Mouse (Mus musculus) WW6 (cell line): ENCODE measurements around the gene Sowaha.

ENCODE experiments used
- DNase-seq: peaks from one replicate; pipeline ENCODE4 v3.0.0-alpha.2; 2013; ENCODE audit warnings: low read depth, low spot score

The Sowaha gene

DNA sequence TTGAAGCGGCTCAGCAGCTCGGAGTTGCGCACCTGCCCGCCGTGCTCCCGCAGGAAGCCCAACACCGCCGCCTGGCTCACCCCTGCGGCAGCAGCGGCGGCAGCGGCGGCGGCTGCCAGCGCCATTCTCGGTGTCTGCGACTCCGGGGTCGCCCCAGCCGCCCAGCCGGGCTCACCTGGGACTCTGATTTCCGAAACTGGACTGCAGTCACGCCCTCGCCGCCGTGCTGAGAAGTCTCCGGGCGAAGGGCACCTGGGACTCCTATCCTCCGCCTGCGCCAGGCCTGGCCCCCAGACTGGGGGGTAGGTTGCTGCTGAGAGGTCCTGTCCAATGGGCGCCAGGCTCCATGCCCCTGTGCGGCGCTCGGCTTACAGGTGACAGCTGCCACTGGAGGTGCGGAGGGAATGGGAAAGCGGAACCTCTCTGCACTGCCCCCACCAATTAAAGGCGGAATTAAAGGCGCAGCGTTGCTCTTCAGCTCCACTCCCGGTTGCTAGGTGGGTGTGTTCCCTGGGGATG is at the start of gene Sowaha, which contains the start of gene Gm9945:
Gene Sowaha, minus strand, starts transcription at position 492 of the 519 bp plus-strand sequence.
Gene Gm9945, plus strand, starts transcription at position 384 of the 519 bp plus-strand sequence.
- DNase-seq = no peak

GRCm38 (mm10) chr11:53529253-53529557 is 49.1 kb upstream of the Sowaha start:
- no peak for DNase-seq

- no peak for DNase-seq
Measured at GRCm38 (mm10) chr11:53528397-53529252, 48.6 kb upstream of the Sowaha start.

GRCm38 (mm10) chr11:53525461-53525860 is 45.4 kb upstream of the Sowaha start:
- no peak for DNase-seq

DNA sequence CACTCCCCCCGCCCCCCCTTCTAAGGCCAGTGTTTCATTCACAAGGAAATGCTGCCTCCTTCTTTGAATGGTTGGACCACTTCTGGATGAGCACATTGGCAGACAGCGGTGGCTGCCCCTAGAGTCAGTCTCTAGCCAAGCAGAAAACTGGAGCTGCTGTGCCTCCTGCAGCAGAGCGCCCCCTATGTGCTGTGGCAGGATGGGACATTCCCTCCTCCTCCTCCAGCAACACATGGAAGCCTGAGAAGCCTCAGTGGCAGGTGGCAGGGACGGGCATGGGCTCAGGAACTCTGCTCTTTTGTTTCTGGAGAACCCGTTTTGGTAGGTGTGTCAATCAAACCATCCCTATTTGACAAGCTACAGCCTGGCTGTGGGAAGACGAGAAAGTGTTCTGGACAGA is 44.8 kb upstream of the Sowaha start:
- DNase-seq = no peak

DNA sequence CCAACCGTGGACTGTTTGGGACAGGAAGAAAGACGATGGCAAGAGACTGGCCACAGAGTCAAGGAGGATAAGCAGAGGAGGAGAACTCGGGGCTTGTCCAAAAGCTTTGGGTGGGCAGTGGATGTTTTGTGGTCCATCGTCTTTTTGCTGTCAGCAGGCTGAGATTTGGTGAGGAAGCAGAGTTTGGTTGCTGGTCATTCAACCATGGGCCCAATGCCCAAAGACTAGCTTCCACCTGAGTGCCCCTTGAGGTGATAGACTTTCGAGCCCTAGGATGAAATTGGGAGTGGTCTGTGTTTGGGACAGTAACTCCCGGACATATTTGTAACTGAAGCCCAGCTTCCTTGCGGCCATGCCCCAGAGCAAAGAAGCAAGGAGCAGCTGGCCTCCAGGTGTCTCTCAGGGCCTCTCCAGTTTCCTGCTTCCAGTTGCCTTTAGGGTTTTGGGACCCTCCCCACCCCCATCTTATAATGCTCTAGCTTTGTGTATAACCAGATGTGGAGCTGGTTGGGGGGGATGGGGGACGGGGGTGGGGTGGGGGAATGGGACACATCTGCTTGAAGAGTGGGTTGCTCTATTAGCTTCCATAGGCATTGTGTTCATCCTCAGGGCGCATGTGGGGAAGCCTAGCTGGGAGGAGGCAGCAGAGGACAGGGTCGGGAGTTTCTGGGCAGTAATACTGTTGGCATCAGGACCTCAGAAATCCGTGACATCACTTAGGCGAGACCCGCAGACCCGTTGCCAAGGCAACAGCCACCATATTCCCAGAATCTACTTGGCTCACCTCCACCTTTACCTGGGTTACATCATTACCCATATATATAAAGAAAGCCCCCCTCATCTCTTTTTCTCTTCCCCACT is 43.7 kb upstream of the Sowaha start:
- DNase-seq = no peak

- DNase-seq = no peak
Measured at GRCm38 (mm10) chr11:53522930-53523329, 42.9 kb upstream of the Sowaha start.

- DNase-seq = no peak
Measured at GRCm38 (mm10) chr11:53522362-53522761, 42.3 kb upstream of the Sowaha start.

GRCm38 (mm10) chr11:53521821-53522131 is 41.7 kb upstream of the Sowaha start:
- DNase-seq = no peak

- no peak for DNase-seq
Measured at GRCm38 (mm10) chr11:53521120-53521820, 41.2 kb upstream of the Sowaha start.

DNA sequence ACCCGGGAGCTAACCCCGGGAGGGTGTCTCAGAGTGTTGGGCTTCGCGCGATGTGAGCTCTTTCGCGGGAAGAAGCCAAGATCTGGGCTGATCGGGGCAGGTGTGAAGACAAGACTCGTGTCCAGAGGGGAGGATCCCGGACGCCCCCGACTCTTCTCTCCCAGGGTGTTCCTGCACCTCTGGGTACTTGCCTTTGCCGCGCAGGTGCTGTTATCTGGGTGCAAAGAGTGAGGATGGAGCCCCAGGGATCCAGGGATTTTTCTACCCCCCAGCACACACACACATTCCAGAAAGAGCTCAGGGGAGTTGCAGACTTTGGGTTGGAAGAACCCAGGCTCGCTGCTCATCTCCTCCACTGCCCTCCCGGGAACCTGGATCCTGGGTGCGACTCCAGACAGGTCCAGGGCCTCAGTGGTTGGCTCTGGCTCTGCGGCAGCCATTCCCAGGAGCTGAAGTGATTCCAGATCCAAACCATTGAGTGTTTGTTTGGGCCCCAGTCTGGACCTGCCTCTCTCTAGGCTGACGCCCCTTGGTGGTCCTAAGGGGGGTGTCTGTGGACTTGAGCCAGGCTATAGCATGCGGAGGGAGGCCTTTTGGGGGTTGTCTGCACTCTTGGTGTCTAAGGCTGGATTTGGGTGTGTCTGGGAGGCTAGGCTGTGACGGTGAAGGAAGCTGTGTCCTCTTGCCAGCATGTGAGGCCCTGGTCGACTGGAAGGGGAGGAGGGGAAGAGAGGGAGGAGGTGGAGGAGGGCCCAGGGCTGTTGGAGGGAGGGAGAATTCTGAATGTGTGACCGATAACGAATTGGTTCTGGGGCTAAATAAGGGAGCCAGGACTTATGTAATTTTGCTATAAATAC is 40.3 kb upstream of the Sowaha start:
- DNase-seq = no peak

GRCm38 (mm10) chr11:53519207-53520121 is 39.4 kb upstream of the Sowaha start, which contains the start of gene Sept8:
Gene Sept8 (plus strand): TSS chr11:53519257.
- no peak for DNase-seq

GRCm38 (mm10) chr11:53518759-53519158 is 38.7 kb upstream of the Sowaha start:
- DNase-seq = no peak

GRCm38 (mm10) chr11:53516775-53517627 is 36.9 kb upstream of the Sowaha start:
- no peak for DNase-seq

DNA sequence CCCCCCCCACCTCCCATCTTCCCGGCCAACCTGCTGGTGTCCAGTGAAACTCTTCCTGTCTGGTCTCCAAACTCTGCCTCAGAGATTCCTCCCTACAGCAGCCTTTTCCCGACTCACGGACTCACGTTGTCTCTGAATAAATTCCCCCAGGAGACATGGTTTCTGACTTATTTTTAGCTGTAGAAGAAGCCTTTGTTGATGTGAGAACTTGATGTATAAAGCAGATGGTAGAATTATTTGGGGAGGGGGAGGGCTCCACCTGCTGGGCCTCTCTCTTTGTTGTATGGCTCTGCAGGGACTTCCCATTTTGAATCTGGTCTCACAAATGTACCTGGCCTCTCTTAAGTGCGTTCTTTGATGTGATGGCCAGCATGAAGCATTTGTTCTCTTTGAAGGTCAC is 30.3 kb upstream of the Sowaha start:
- DNase-seq = no peak

DNA sequence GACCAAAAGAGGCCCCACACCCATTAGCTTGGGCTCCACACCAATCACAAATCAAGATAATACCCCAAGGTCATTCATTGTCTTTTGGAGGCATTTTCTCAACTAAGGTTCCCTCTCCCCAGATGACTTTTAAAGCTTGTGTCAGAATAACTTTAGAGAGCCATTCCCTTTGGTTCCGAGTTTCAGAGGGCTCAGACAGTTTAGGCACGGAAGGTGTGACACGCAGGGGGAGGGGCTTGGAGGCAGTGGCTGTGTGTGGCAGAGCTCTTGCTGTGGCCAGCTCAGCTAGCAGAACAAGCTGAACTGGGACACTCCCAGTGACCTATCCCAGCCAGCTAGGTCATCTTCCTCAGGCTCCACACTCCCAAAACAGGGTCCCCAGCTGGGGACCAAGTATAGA is 28.5 kb upstream of the Sowaha start:
- no peak for DNase-seq

- no peak for DNase-seq
Measured at GRCm38 (mm10) chr11:53508152-53508551, 28.1 kb upstream of the Sowaha start.

DNA sequence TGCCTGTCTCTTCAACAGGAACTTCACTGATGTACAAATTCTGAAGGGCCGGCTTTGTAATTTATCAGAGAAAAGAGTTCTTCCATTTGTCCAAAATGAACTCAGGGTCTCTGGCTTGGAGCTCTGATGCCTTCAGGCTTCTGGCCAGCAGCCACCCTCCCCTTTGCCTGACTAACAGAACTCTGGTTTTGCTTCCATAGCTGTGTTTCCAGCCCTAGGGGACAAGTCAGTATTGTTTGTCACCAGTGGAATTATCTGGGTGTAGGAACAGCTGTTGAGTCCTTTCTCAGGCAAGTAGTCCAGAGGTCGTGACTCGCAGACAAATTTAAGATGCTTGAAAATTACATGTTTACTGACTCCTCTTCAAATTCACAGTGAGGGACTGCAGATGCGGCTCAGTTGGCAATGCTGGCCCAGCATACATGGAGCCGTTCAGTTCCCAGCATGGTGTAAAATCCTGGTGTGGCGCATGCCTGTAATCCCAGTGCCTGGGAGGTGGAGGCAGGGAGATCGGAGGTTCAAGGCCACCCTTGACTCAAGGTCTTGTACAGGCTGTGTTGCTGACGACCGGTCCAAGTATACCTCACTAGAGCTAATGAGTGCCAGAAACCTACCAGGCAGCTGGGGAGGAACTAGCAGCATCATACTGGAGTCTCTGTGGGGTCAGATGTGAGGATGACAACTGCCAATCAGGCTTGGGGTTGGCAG is 27.2 kb upstream of the Sowaha start:
- DNase-seq = no peak
